Mouse (Mus musculus): ENCODE data around the gene St6gal1.

GRCm38 (mm10) chr16:23274005-23274404, 49.5 kb downstream of the St6gal1 start:
- no peak for TF ChIP-seq CTCF (IDR thresholded peaks at IDR 0.05; ENCODE audit: low read depth)
- no peak for TF ChIP-seq EP300 (IDR thresholded peaks at IDR 0.05; ENCODE audit: low read depth)
